Mouse (Mus musculus): ENCODE data around the gene Zswim4. TPM values are rescaled to one million over a fixed set of nuclear protein-coding genes. Genes with fewer than 3 reads are reported as not detected.
A peak's percentile ranks its signal among the peaks of the same experiment; 100 is the strongest.

Gene Zswim4
- polyA plus RNA-seq, 1 experiment from 2014 or later = 44.4 TPM

- H3K27ac ChIP-seq = peak overlapping the region; percentile 96
- H3K36me3 ChIP-seq = peaks cover 26% of the 10 kb centered on the region
- H3K4me1 ChIP-seq = peaks cover 72% of the 10 kb centered on the region
- 92% methylated on average over 9 of the region's 9 CpGs for WGBS
- no peaks in the 10 kb centered on the region for H3K9me3 ChIP-seq (replicated peaks)
- no peaks in the 10 kb centered on the region; the same call in 1 of the 2 replicates for H3K27me3 ChIP-seq (ENCODE audit: low read depth, poor library complexity, severe bottlenecking)
- no peak for DNase-seq (ENCODE audit: low spot score)
- H3K4me3 ChIP-seq = peak overlapping the region; percentile 78
Measured at GRCm38 (mm10) chr8:84202466-84202865, 34.4 kb downstream of the Zswim4 start.

GRCm38 (mm10) chr8:84201545-84202245 lies 35.2 kb downstream of the Zswim4 start:
- H3K27ac ChIP-seq = peak overlapping the region; percentile 96
- H3K4me1 ChIP-seq = peaks cover 71% of the 10 kb centered on the region
- H3K27me3 ChIP-seq (ENCODE audit: low read depth, poor library complexity, severe bottlenecking) = no peaks in the 10 kb centered on the region; the same call in 1 of the 2 replicates
- peak overlapping the region; percentile 78 for H3K4me3 ChIP-seq
- H3K9me3 ChIP-seq (replicated peaks) = no peaks in the 10 kb centered on the region
- peaks cover 19% of the 10 kb centered on the region for H3K36me3 ChIP-seq
- WGBS = 64% methylated on average over 15 of the region's 15 CpGs
- no peak for DNase-seq (ENCODE audit: low spot score)

- peak overlapping the region; percentile 78 for H3K4me3 ChIP-seq
- no peaks in the 10 kb centered on the region; the same call in 1 of the 2 replicates for H3K27me3 ChIP-seq (ENCODE audit: low read depth, poor library complexity, severe bottlenecking)
- DNase-seq (ENCODE audit: low spot score) = peak; percentile 78
- H3K36me3 ChIP-seq = peaks cover 13% of the 10 kb centered on the region
- H3K27ac ChIP-seq = peak overlapping the region; percentile 96
- 5% methylated on average over 61 of the region's 70 CpGs for WGBS
- H3K9me3 ChIP-seq (replicated peaks) = no peaks in the 10 kb centered on the region
- H3K4me1 ChIP-seq = peaks cover 71% of the 10 kb centered on the region
Measured at GRCm38 (mm10) chr8:84200652-84201544, 36.0 kb downstream of the Zswim4 start.

DNA sequence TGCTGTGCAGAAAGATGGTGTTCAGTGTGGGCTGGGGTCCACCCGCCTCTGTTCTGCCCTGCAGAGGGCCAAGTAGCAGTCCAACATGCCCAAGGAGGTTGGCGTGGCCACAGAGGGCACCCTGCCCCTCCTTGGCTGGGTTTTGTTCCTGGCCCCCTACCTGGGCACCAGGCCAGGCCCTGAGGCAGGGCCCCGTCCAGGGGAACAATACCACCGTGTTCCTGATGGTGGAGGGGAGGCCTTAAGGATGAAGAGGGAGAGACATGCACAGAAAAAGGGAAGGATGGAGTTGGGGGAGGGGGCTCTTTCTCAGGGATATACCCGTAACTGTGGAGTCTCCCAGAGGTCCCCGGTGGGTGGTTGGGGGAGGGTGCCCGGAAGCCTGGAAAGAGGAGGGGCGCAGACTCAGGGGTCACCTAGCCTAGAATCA lies 36.7 kb downstream of the Zswim4 start:
- no peaks in the 10 kb centered on the region; the same call in 1 of the 2 replicates for H3K27me3 ChIP-seq (ENCODE audit: low read depth, poor library complexity, severe bottlenecking)
- WGBS = 20% methylated on average over 8 of the region's 8 CpGs
- H3K4me3 ChIP-seq = peak overlapping the region; percentile 78
- peak; percentile 56 for DNase-seq (ENCODE audit: low spot score)
- peaks cover 71% of the 10 kb centered on the region for H3K4me1 ChIP-seq
- H3K36me3 ChIP-seq = peaks cover 8% of the 10 kb centered on the region; the same call in 1 of the 2 replicates
- H3K9me3 ChIP-seq (replicated peaks) = no peaks in the 10 kb centered on the region
- H3K27ac ChIP-seq = peak overlapping the region; percentile 96

DNA sequence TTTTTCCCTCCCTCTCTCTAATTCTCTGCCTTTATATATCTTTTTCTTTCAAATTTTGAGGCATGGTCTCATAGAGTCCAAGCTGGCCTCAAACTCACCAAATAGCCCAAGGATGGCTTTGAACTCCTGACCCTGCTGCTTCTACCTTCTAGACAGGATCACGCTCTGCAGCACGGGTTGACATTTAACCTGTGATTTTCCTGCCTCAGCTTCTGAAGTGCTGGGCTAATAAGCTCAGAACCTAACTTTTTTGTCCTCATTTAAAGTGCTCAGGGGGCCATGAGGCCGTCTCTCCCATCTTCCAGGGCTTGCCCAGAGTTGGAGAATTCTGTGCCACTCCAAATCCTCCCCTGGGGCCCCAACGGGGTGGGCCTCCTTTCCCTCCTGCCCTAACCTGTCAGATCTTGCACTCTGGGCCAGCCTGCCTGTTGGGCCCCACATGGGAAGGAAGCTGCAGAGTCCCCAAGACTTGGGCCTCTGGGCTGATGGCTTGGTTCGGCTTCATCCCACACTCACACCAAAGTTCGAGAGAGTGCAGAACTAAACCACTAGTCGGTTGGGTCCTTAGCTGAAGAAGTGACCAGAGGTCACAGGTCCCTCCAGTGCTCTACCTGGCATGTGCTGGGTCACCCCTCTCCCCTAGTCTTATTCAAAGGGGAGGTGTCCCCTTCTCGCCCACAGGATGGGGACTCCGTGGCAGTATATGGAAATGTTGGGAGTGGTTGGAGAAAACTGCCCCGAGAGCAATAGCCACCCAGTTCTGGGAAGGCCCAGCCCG lies 37.3 kb downstream of the Zswim4 start:
- H3K4me3 ChIP-seq = peak overlapping the region; percentile 78; the same call in 1 of the 2 replicates
- H3K4me1 ChIP-seq = peaks cover 71% of the 10 kb centered on the region

GRCm38 (mm10) chr8:84198871-84199270 lies 38.0 kb downstream of the Zswim4 start:
- Histone ChIP-seq H3K27me3 (ENCODE audit: low read depth, poor library complexity, severe bottlenecking) (no peaks in the 10 kb centered on the region; the same call in 1 of the 2 replicates), H3K9me3 (replicated peaks) (no peaks in the 10 kb centered on the region), H3K4me1 (peaks cover 71% of the 10 kb centered on the region), H3K36me3 (peaks cover 4% of the 10 kb centered on the region; the same call in 1 of the 2 replicates), H3K4me3 (peak overlapping the region; percentile 64), H3K27ac (peak overlapping the region; percentile 96)
- WGBS = 22% methylated on average over 4 of the region's 4 CpGs
- no peak for DNase-seq (ENCODE audit: low spot score)

More for the DNA sequence above, 37.3 kb downstream of the Zswim4 start:
- H3K9me3 ChIP-seq (replicated peaks) = no peaks in the 10 kb centered on the region
- H3K27me3 ChIP-seq (ENCODE audit: low read depth, poor library complexity, severe bottlenecking) = no peaks in the 10 kb centered on the region; the same call in 1 of the 2 replicates
- H3K27ac ChIP-seq = peak overlapping the region; percentile 96
- no peak for DNase-seq (ENCODE audit: low spot score)
- H3K36me3 ChIP-seq = peaks cover 4% of the 10 kb centered on the region; the same call in 1 of the 2 replicates
- 46% methylated on average over 11 of the region's 11 CpGs for WGBS

DNA sequence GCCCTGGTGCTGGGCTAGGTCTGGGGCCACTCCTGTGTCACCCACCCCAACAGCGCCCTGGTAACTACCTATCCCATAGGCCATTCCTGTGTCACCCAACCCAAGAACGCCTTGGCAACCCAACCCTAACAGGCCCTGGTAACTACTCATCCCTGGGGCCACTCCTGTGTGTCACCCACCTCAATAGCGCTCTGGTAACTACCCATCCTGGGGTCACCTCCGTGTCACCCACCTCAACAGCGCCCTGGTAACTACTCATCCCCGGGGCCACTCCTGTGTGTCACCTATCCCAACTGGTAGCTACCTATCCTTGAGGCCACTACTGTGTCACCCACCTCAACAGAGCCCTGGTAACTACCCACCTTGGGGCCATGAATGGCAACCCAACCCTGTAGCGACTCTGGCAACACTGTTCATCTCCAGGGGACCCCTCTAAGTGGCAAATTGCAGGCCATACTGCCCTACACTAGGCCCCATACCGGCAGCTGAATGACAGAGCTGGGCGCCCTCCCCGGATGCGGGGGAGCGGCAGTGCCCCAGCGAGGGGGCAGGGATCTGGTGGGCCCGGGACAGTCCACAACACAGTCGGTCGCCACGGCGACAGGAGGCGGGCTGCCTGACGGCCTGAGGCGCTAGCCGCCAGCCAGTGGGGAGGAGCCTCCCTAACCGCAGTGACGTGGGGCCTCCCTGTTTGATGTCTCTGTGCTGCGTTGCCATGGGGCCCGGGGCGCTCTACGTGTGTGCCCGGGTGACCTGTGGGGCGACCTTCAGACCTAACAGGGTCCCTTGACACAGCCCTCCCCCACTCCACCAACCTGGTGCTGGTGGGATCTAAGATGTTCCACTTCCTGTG lies 38.7 kb downstream of the Zswim4 start:
- Histone ChIP-seq H3K36me3 (peaks cover 4% of the 10 kb centered on the region; the same call in 1 of the 2 replicates), H3K4me1 (peaks cover 67% of the 10 kb centered on the region), H3K4me3 (peak overlapping the region; percentile 64), H3K27me3 (ENCODE audit: low read depth, poor library complexity, severe bottlenecking) (no peaks in the 10 kb centered on the region; the same call in 1 of the 2 replicates), H3K27ac (peak overlapping the region; percentile 96), H3K9me3 (replicated peaks) (no peaks in the 10 kb centered on the region)
- DNase-seq (ENCODE audit: low spot score) = peak; percentile 96
- WGBS = 1% methylated on average over 30 of the region's 30 CpGs

GRCm38 (mm10) chr8:84197141-84197921 lies 39.5 kb downstream of the Zswim4 start:
- Histone ChIP-seq H3K4me3 (peak overlapping the region; percentile 64), H3K4me1 (peaks cover 67% of the 10 kb centered on the region), H3K9me3 (replicated peaks) (no peaks in the 10 kb centered on the region), H3K36me3 (no peaks in the 10 kb centered on the region), H3K27ac (peak overlapping the region; percentile 96), H3K27me3 (ENCODE audit: low read depth, poor library complexity, severe bottlenecking) (no peaks in the 10 kb centered on the region; the same call in 1 of the 2 replicates)
- DNase-seq (ENCODE audit: low spot score) = peak; percentile 99
- 2% methylated on average over 43 of the region's 43 CpGs for WGBS

GRCm38 (mm10) chr8:84194224-84194743 lies 42.6 kb downstream of the Zswim4 start:
- no peaks in the 10 kb centered on the region for H3K9me3 ChIP-seq (replicated peaks)
- H3K27ac ChIP-seq = peak overlapping the region; percentile 58; the same call in 1 of the 2 replicates
- WGBS = 75% methylated on average over 3 of the region's 3 CpGs
- no peaks in the 10 kb centered on the region for H3K27me3 ChIP-seq (ENCODE audit: low read depth, poor library complexity, severe bottlenecking)
- peaks cover 50% of the 10 kb centered on the region for H3K4me1 ChIP-seq
- no peak overlapping the region for H3K4me3 ChIP-seq
- no peaks in the 10 kb centered on the region for H3K36me3 ChIP-seq
- DNase-seq (ENCODE audit: low spot score) = no peak

- DNase-seq (ENCODE audit: low spot score) = no peak
- H3K27me3 ChIP-seq (ENCODE audit: low read depth, poor library complexity, severe bottlenecking) = no peaks in the 10 kb centered on the region
- peaks cover 43% of the 10 kb centered on the region for H3K4me1 ChIP-seq
- no peak overlapping the region for H3K4me3 ChIP-seq
- H3K27ac ChIP-seq = peak overlapping the region; percentile 80; the same call in 1 of the 2 replicates
- H3K36me3 ChIP-seq = no peaks in the 10 kb centered on the region
- WGBS = 76% methylated on average over 5 of the region's 5 CpGs
- no peaks in the 10 kb centered on the region for H3K9me3 ChIP-seq (replicated peaks)
Measured at GRCm38 (mm10) chr8:84193566-84193965, 43.3 kb downstream of the Zswim4 start.

DNA sequence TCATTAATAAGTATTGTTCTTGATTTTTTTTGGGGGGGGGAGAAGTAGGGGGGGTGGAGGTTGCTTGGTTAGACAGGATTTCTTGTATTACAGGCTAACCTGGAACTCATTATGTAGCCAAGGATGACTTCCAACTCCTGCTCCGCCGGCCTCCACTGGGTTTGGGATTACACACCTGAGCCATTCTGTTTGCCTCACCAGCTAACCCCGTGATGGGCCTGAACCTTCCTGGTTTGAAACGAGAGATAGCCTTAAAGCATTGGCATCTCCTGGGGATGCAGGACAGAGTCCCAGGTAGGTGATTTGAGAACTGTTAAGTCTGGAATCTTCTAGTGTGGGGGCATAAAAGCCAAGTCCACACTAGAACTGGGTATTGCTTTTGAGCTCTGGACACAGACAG lies 43.7 kb downstream of the Zswim4 start:
- Histone ChIP-seq H3K4me3 (peak overlapping the region; percentile 43; the same call in 1 of the 2 replicates), H3K4me1 (peaks cover 39% of the 10 kb centered on the region), H3K27ac (peak overlapping the region; percentile 80), H3K9me3 (replicated peaks) (no peaks in the 10 kb centered on the region), H3K36me3 (no peaks in the 10 kb centered on the region), H3K27me3 (ENCODE audit: low read depth, poor library complexity, severe bottlenecking) (no peaks in the 10 kb centered on the region)
- WGBS = 70% methylated on average over 4 of the region's 4 CpGs
- DNase-seq (ENCODE audit: low spot score) = no peak
